Mouse (Mus musculus): ENCODE data around the gene Stard3.

Stard3 gene

GRCm38 (mm10) chr11:98329081-98329959, 28.8 kb upstream of the Stard3 start, which contains the start of gene Neurod2:
Gene Neurod2, minus strand, starts transcription at chr11:98329648.
- DNase-seq: no peak

GRCm38 (mm10) chr11:98329960-98330744, 28.0 kb upstream of the Stard3 start:
- no peak for DNase-seq

GRCm38 (mm10) chr11:98330745-98331204, 27.4 kb upstream of the Stard3 start:
- DNase-seq: no peak

- no peak for DNase-seq
Observed at GRCm38 (mm10) chr11:98331401-98331800, 26.8 kb upstream of the Stard3 start.

GRCm38 (mm10) chr11:98332186-98332585, 26.0 kb upstream of the Stard3 start:
- no peak for DNase-seq

- DNase-seq: no peak
Observed at GRCm38 (mm10) chr11:98332841-98333240, 25.3 kb upstream of the Stard3 start.

- DNase-seq: no peak
Observed at GRCm38 (mm10) chr11:98333263-98333696, 24.9 kb upstream of the Stard3 start.

- DNase-seq: no peak
Observed at GRCm38 (mm10) chr11:98333981-98334741, 24.0 kb upstream of the Stard3 start.

- DNase-seq: no peak
Observed at GRCm38 (mm10) chr11:98335250-98335649, 22.9 kb upstream of the Stard3 start.

- DNase-seq: no peak
Observed at GRCm38 (mm10) chr11:98336245-98337107, 21.7 kb upstream of the Stard3 start.

GRCm38 (mm10) chr11:98338507-98338961, 19.6 kb upstream of the Stard3 start:
- no peak for DNase-seq

GRCm38 (mm10) chr11:98339071-98339501, 19.1 kb upstream of the Stard3 start:
- DNase-seq: no peak

- DNase-seq: no peak
Observed at GRCm38 (mm10) chr11:98339679-98340287, 18.4 kb upstream of the Stard3 start.

GRCm38 (mm10) chr11:98340597-98340996, 17.6 kb upstream of the Stard3 start:
- DNase-seq: no peak

GRCm38 (mm10) chr11:98341174-98341573, 17.0 kb upstream of the Stard3 start:
- no peak for DNase-seq

- peak; percentile 90 to 92 for DNase-seq
Observed at GRCm38 (mm10) chr11:98342000-98342945, 15.9 kb upstream of the Stard3 start.

- peak; percentile 81 to 85 for DNase-seq
Observed at GRCm38 (mm10) chr11:98345253-98345652, 12.9 kb upstream of the Stard3 start.

- DNase-seq: no peak
Observed at GRCm38 (mm10) chr11:98346168-98346567, 12.0 kb upstream of the Stard3 start.

- DNase-seq: peak; percentile 59 to 79
Observed at GRCm38 (mm10) chr11:98347385-98348082, 10.6 kb upstream of the Stard3 start.
